Mouse (Mus musculus) right cerebral cortex, postnatal 10 days (tissue): ENCODE data around the gene Hunk.

Experiments used
- DNase-seq, 2 experiments: peaks; one replicate each; pipeline ENCODE4 v3.0.0; 2021; ENCODE audit warnings: low spot score in 2 of 2

The Hunk gene

GRCm38 (mm10) chr16:90394761-90395160 lies 8.9 kb downstream of the Hunk start:
- no peak for DNase-seq

- DNase-seq, result no peak
Measured at GRCm38 (mm10) chr16:90395996-90396556, 10.3 kb downstream of the Hunk start.

GRCm38 (mm10) chr16:90396882-90397281 lies 11.1 kb downstream of the Hunk start:
- no peak for DNase-seq

- DNase-seq, result no peak
Measured at GRCm38 (mm10) chr16:90400314-90400713, 14.5 kb downstream of the Hunk start.

GRCm38 (mm10) chr16:90400906-90401666 lies 15.3 kb downstream of the Hunk start:
- DNase-seq, result no peak

GRCm38 (mm10) chr16:90402292-90402691 lies 16.5 kb downstream of the Hunk start:
- DNase-seq, result no peak

GRCm38 (mm10) chr16:90405195-90405594 lies 19.4 kb downstream of the Hunk start:
- peak in 1 of 2 experiments; percentile 57 for DNase-seq

GRCm38 (mm10) chr16:90405599-90405998 lies 19.8 kb downstream of the Hunk start:
- no peak for DNase-seq

- no peak for DNase-seq
Measured at GRCm38 (mm10) chr16:90407541-90408289, 21.9 kb downstream of the Hunk start.

GRCm38 (mm10) chr16:90412096-90413082 lies 26.6 kb downstream of the Hunk start:
- no peak for DNase-seq

GRCm38 (mm10) chr16:90416621-90417020 lies 30.8 kb downstream of the Hunk start:
- no peak for DNase-seq

GRCm38 (mm10) chr16:90418661-90419060 lies 32.8 kb downstream of the Hunk start:
- no peak for DNase-seq

GRCm38 (mm10) chr16:90421145-90421544 lies 35.3 kb downstream of the Hunk start:
- DNase-seq, result no peak

- no peak for DNase-seq
Measured at GRCm38 (mm10) chr16:90421551-90421950, 35.7 kb downstream of the Hunk start.

GRCm38 (mm10) chr16:90422108-90422529 lies 36.3 kb downstream of the Hunk start:
- peak; percentile 82 to 84 for DNase-seq

- no peak for DNase-seq
Measured at GRCm38 (mm10) chr16:90423898-90424297, 38.1 kb downstream of the Hunk start.

GRCm38 (mm10) chr16:90424391-90424790 lies 38.6 kb downstream of the Hunk start:
- DNase-seq, result no peak

GRCm38 (mm10) chr16:90426234-90426633 lies 40.4 kb downstream of the Hunk start:
- DNase-seq, result no peak

- DNase-seq, result no peak
Measured at GRCm38 (mm10) chr16:90427838-90428630, 42.2 kb downstream of the Hunk start.

- no peak for DNase-seq
Measured at GRCm38 (mm10) chr16:90433551-90433950, 47.7 kb downstream of the Hunk start.

- DNase-seq, result no peak
Measured at GRCm38 (mm10) chr16:90435231-90435630, 49.4 kb downstream of the Hunk start.
